Mouse (Mus musculus): ENCODE measurements around the gene Eif2b3. TPM values are rescaled to one million over a fixed set of nuclear protein-coding genes. Genes with fewer than 3 reads are reported as not detected.

Gene Eif2b3
- polyA plus RNA-seq, 1 experiment from 2014 or later: 48.9 TPM

- Histone ChIP-seq H3K36me3 (ENCODE audit: control insufficient read depth, insufficient read depth, low read length) (peaks cover 46% of the 10 kb centered on the region), H3K4me1 (ENCODE audit: control insufficient read depth, insufficient read depth, low read length) (no peaks in the 10 kb centered on the region)
- 94% methylated on average over 7 of the region's 7 CpGs for WGBS
These were observed 48.8 kb downstream of the Eif2b3 start for GRCm38 (mm10) chr4:117068035-117068434.

GRCm38 (mm10) chr4:117069647-117070046 lies 50.4 kb downstream of the Eif2b3 start:
- WGBS: 86% methylated on average over 1 of the region's 1 CpGs
- peaks cover 12% of the 10 kb centered on the region for H3K27me3 ChIP-seq (ENCODE audit: control insufficient read depth, insufficient read depth, low read depth, low read length)

More at GRCm38 (mm10) chr4:117068035-117068434, 48.8 kb downstream of the Eif2b3 start:
- Histone ChIP-seq H3K4me3 (ENCODE audit: low read depth, low read length) (no peak overlapping the region), H3K27me3 (ENCODE audit: control insufficient read depth, insufficient read depth, low read depth, low read length) (peaks cover 13% of the 10 kb centered on the region), H3K9ac (ENCODE audit: low read depth, low read length) (no peak overlapping the region), H3K4me2 (ENCODE audit: low read length) (no peak overlapping the region), H3K27ac (ENCODE audit: low read length) (no peak overlapping the region), H3K9me3 (replicated peaks; ENCODE audit: control insufficient read depth, low read length, poor library complexity, severe bottlenecking) (no peaks in the 10 kb centered on the region)
- ATAC-seq: no peak

GRCm38 (mm10) chr4:117070624-117071023 lies 51.4 kb downstream of the Eif2b3 start:
- H3K4me3 ChIP-seq (ENCODE audit: low read depth, low read length): no peak overlapping the region
- peaks cover 50% of the 10 kb centered on the region for H3K36me3 ChIP-seq (ENCODE audit: control insufficient read depth, insufficient read depth, low read length)
- H3K4me2 ChIP-seq (ENCODE audit: low read length): no peak overlapping the region

More at GRCm38 (mm10) chr4:117069647-117070046, 50.4 kb downstream of the Eif2b3 start:
- no peak overlapping the region for H3K27ac ChIP-seq (ENCODE audit: low read length)
- no peak for ATAC-seq
- H3K4me3 ChIP-seq (ENCODE audit: low read depth, low read length): no peak overlapping the region
- no peaks in the 10 kb centered on the region for H3K9me3 ChIP-seq (replicated peaks; ENCODE audit: control insufficient read depth, low read length, poor library complexity, severe bottlenecking)
- peaks cover 54% of the 10 kb centered on the region for H3K36me3 ChIP-seq (ENCODE audit: control insufficient read depth, insufficient read depth, low read length)
- no peak overlapping the region for H3K4me2 ChIP-seq (ENCODE audit: low read length)
- H3K4me1 ChIP-seq (ENCODE audit: control insufficient read depth, insufficient read depth, low read length): no peaks in the 10 kb centered on the region
- H3K9ac ChIP-seq (ENCODE audit: low read depth, low read length): no peak overlapping the region

GRCm38 (mm10) chr4:117071183-117071582 lies 52.0 kb downstream of the Eif2b3 start:
- no peaks in the 10 kb centered on the region for H3K4me1 ChIP-seq (ENCODE audit: control insufficient read depth, insufficient read depth, low read length)
- no peak overlapping the region for H3K27ac ChIP-seq (ENCODE audit: low read length)
- no peaks in the 10 kb centered on the region for H3K9me3 ChIP-seq (replicated peaks; ENCODE audit: control insufficient read depth, low read length, poor library complexity, severe bottlenecking)
- H3K4me2 ChIP-seq (ENCODE audit: low read length): no peak overlapping the region
- H3K9ac ChIP-seq (ENCODE audit: low read depth, low read length): no peak overlapping the region
- H3K27me3 ChIP-seq (ENCODE audit: control insufficient read depth, insufficient read depth, low read depth, low read length): 0 out of 2 replicates have a peak, but pooled peaks cover 3% of the 10 kb centered on the region
- no peak overlapping the region for H3K4me3 ChIP-seq (ENCODE audit: low read depth, low read length)
- H3K36me3 ChIP-seq (ENCODE audit: control insufficient read depth, insufficient read depth, low read length): peaks cover 46% of the 10 kb centered on the region
- 97% methylated on average over 5 of the region's 5 CpGs for WGBS
- no peak for ATAC-seq

More at GRCm38 (mm10) chr4:117070624-117071023, 51.4 kb downstream of the Eif2b3 start:
- WGBS: 95% methylated on average over 4 of the region's 4 CpGs
- Histone ChIP-seq H3K27me3 (ENCODE audit: control insufficient read depth, insufficient read depth, low read depth, low read length) (peaks cover 6% of the 10 kb centered on the region), H3K4me1 (ENCODE audit: control insufficient read depth, insufficient read depth, low read length) (no peaks in the 10 kb centered on the region), H3K27ac (ENCODE audit: low read length) (no peak overlapping the region), H3K9me3 (replicated peaks; ENCODE audit: control insufficient read depth, low read length, poor library complexity, severe bottlenecking) (no peaks in the 10 kb centered on the region), H3K9ac (ENCODE audit: low read depth, low read length) (no peak overlapping the region)
- ATAC-seq: no peak

GRCm38 (mm10) chr4:117087948-117088640 lies 68.9 kb downstream of the Eif2b3 start:
- Histone ChIP-seq H3K9ac (ENCODE audit: low read depth, low read length) (no peak overlapping the region), H3K4me3 (ENCODE audit: low read depth, low read length) (no peak overlapping the region), H3K36me3 (ENCODE audit: control insufficient read depth, insufficient read depth, low read length) (peaks cover 9% of the 10 kb centered on the region; the same call in 1 of the 2 replicates), H3K4me1 (ENCODE audit: control insufficient read depth, insufficient read depth, low read length) (no peaks in the 10 kb centered on the region), H3K4me2 (ENCODE audit: low read length) (no peak overlapping the region), H3K9me3 (replicated peaks; ENCODE audit: control insufficient read depth, low read length, poor library complexity, severe bottlenecking) (no peaks in the 10 kb centered on the region), H3K27ac (ENCODE audit: low read length) (no peak overlapping the region), H3K27me3 (ENCODE audit: control insufficient read depth, insufficient read depth, low read depth, low read length) (no peaks in the 10 kb centered on the region)
- 79% methylated on average over 7 of the region's 7 CpGs for WGBS
- no peak for ATAC-seq

- Histone ChIP-seq H3K27ac (ENCODE audit: low read length) (no peak overlapping the region), H3K9me3 (replicated peaks; ENCODE audit: control insufficient read depth, low read length, poor library complexity, severe bottlenecking) (no peaks in the 10 kb centered on the region), H3K36me3 (ENCODE audit: control insufficient read depth, insufficient read depth, low read length) (peaks cover 5% of the 10 kb centered on the region; the same call in 1 of the 2 replicates), H3K4me2 (ENCODE audit: low read length) (no peak overlapping the region), H3K9ac (ENCODE audit: low read depth, low read length) (no peak overlapping the region), H3K4me1 (ENCODE audit: control insufficient read depth, insufficient read depth, low read length) (no peaks in the 10 kb centered on the region), H3K4me3 (ENCODE audit: low read depth, low read length) (no peak overlapping the region), H3K27me3 (ENCODE audit: control insufficient read depth, insufficient read depth, low read depth, low read length) (peaks cover 3% of the 10 kb centered on the region; the same call in 1 of the 2 replicates)
- no peak for ATAC-seq
- WGBS: 81% methylated on average over 7 of the region's 7 CpGs
These were observed 71.4 kb downstream of the Eif2b3 start for GRCm38 (mm10) chr4:117090586-117090985.

GRCm38 (mm10) chr4:117094626-117095361 lies 75.6 kb downstream of the Eif2b3 start:
- H3K4me1 ChIP-seq (ENCODE audit: control insufficient read depth, insufficient read depth, low read length): peaks cover 21% of the 10 kb centered on the region
- no peak overlapping the region for H3K4me3 ChIP-seq (ENCODE audit: low read depth, low read length)
- WGBS: 79% methylated on average over 3 of the region's 3 CpGs
- no peak for ATAC-seq
- peaks cover 3% of the 10 kb centered on the region; the same call in 1 of the 2 replicates for H3K27me3 ChIP-seq (ENCODE audit: control insufficient read depth, insufficient read depth, low read depth, low read length)
- no peak overlapping the region for H3K9ac ChIP-seq (ENCODE audit: low read depth, low read length)
- no peaks in the 10 kb centered on the region for H3K36me3 ChIP-seq (ENCODE audit: control insufficient read depth, insufficient read depth, low read length)
- H3K4me2 ChIP-seq (ENCODE audit: low read length): no peak overlapping the region
- H3K27ac ChIP-seq (ENCODE audit: low read length): no peak overlapping the region
- H3K9me3 ChIP-seq (replicated peaks; ENCODE audit: control insufficient read depth, low read length, poor library complexity, severe bottlenecking): no peaks in the 10 kb centered on the region

GRCm38 (mm10) chr4:117095551-117096452 lies 76.6 kb downstream of the Eif2b3 start, which contains the start of gene Ptch2:
Gene Ptch2 (plus strand): TSS chr4:117096075.
- H3K36me3 ChIP-seq (ENCODE audit: control insufficient read depth, insufficient read depth, low read length): peaks cover 2% of the 10 kb centered on the region; the same call in 1 of the 2 replicates
- peak; percentile 85 for ATAC-seq
- peaks cover 3% of the 10 kb centered on the region; the same call in 1 of the 2 replicates for H3K27me3 ChIP-seq (ENCODE audit: control insufficient read depth, insufficient read depth, low read depth, low read length)
- under 1% methylated on average over 50 of the region's 50 CpGs for WGBS
- H3K27ac ChIP-seq (ENCODE audit: low read length): peak within 1 kb of the TSS; percentile 76
- peak within 1 kb of the TSS; percentile 91 for H3K9ac ChIP-seq (ENCODE audit: low read depth, low read length)
- H3K9me3 ChIP-seq (replicated peaks; ENCODE audit: control insufficient read depth, low read length, poor library complexity, severe bottlenecking): no peaks in the 10 kb centered on the region
- H3K4me3 ChIP-seq (ENCODE audit: low read depth, low read length): peak within 1 kb of the TSS; percentile 76
- H3K4me2 ChIP-seq (ENCODE audit: low read length): peak within 1 kb of the TSS; percentile 92
- H3K4me1 ChIP-seq (ENCODE audit: control insufficient read depth, insufficient read depth, low read length): peaks cover 21% of the 10 kb centered on the region

Measured in midbrain, embryonic 16.5 days (tissue).